Comparison of ENCODE assay signal across 34 mouse cellular contexts in genomic region chr9:34911838-34912237, GRCm38 (mm10).
DNase-seq lines count a peak whose midpoint lies in the region; ATAC-seq and TF ChIP-seq lines count a peak whose summit lies in the region.
"Had no signal": no experiment of that assay in that cellular context is flagged by ENCODE, and none has a peak within 500 bp of the region (broad histone marks: within the 10 kb centered on the region; RNA-seq: fewer than 3 reads in every experiment).

No protein-coding gene starts in this region.

- H3K4me3 ChIP-seq in layer of hippocampus, adult 2 months: no peak overlapping the region
- no peak overlapping the region for H3K4me3 ChIP-seq in neural tube, embryonic 13.5 days
- H3K4me3 ChIP-seq in forebrain, embryonic 14.5 days (ENCODE audit: low read depth, low read length): no peak overlapping the region
- H3K4me3 ChIP-seq: embryonic facial prominence, embryonic 10.5 days; embryonic facial prominence, embryonic 15.5 days; forebrain, embryonic 12.5 days; hindbrain, embryonic 12.5 days; midbrain, embryonic 13.5 days; neural tube, embryonic 15.5 days had no signal

- no peak for DNase-seq in layer of hippocampus, adult 2 months (ENCODE audit: low spot score in 2 of 2)
- no peak for DNase-seq in layer of hippocampus, postnatal 25 days (ENCODE audit: extremely low spot score in 1 of 2, low spot score in 1 of 2)
- DNase-seq in neural tube, embryonic 10.5 days (ENCODE audit: extremely low spot score, low spot score): no peak
- peak; percentile 30 to 42 for DNase-seq in right cerebral cortex, postnatal 10 days (ENCODE audit: low spot score in 2 of 2)
- DNase-seq in telencephalon, adult 2 months (ENCODE audit: low read depth, low spot score): peak; percentile 79
- no peak for DNase-seq in forebrain, embryonic 14.5 days (ENCODE audit: low spot score)
- DNase-seq: adrenal gland, adult 2 months; adrenal gland, postnatal 36 days; B cell, adult 2 months; cerebellum, adult 2 months; cerebellum, postnatal 25 days; gastrocnemius, postnatal 25 days; heart, adult 11 months; heart, postnatal 36 days; kidney, postnatal 14 days; layer of hippocampus, postnatal 36 days; liver; lung, adult 2 months; lung, postnatal 10 days; retina, postnatal 1 day; spleen, adult 18-20 months; thymus, adult 18-20 months; thymus, postnatal 25 days had no signal

- H3K36me3 ChIP-seq in neural tube, embryonic 13.5 days: no peaks in the 10 kb centered on the region
- no peaks in the 10 kb centered on the region for H3K36me3 ChIP-seq in forebrain, embryonic 14.5 days (ENCODE audit: control insufficient read depth, insufficient read depth, low read length)
- H3K36me3 ChIP-seq: embryonic facial prominence, embryonic 10.5 days; embryonic facial prominence, embryonic 15.5 days; forebrain, embryonic 12.5 days; hindbrain, embryonic 12.5 days; midbrain, embryonic 13.5 days; neural tube, embryonic 15.5 days had no signal

- TF ChIP-seq CTCF in layer of hippocampus, adult 2 months (conservative IDR thresholded peaks at IDR 0.05): no peak

- H3K27ac ChIP-seq in layer of hippocampus, adult 2 months: peak overlapping the region; percentile 33; the same call in 1 of the 2 replicates
- H3K27ac ChIP-seq in neural tube, embryonic 13.5 days (replicated peaks): peak overlapping the region; percentile 63
- no peak overlapping the region for H3K27ac ChIP-seq in forebrain, embryonic 14.5 days (ENCODE audit: low read depth, low read length)
- H3K27ac ChIP-seq: embryonic facial prominence, embryonic 10.5 days; embryonic facial prominence, embryonic 15.5 days; forebrain, embryonic 12.5 days; hindbrain, embryonic 12.5 days; liver, embryonic 14.5 days; macrophage; midbrain, embryonic 13.5 days had no signal

- H3K27me3 ChIP-seq in neural tube, embryonic 13.5 days: no peaks in the 10 kb centered on the region
- H3K27me3 ChIP-seq in forebrain, embryonic 14.5 days (replicated peaks; ENCODE audit: control insufficient read depth, insufficient read depth, low read length): no peaks in the 10 kb centered on the region
- H3K27me3 ChIP-seq: embryonic facial prominence, embryonic 15.5 days; forebrain, embryonic 12.5 days; hindbrain, embryonic 12.5 days; neural tube, embryonic 15.5 days had no signal

- H3K9me3 ChIP-seq in neural tube, embryonic 13.5 days: no peaks in the 10 kb centered on the region
- no peaks in the 10 kb centered on the region for H3K9me3 ChIP-seq in forebrain, embryonic 14.5 days (replicated peaks; ENCODE audit: control insufficient read depth, low read length)
- H3K9me3 ChIP-seq: embryonic facial prominence, embryonic 10.5 days; embryonic facial prominence, embryonic 15.5 days; forebrain, embryonic 12.5 days; hindbrain, embryonic 12.5 days; midbrain, embryonic 13.5 days; neural tube, embryonic 15.5 days had no signal

- peaks cover 43% of the 10 kb centered on the region for H3K4me1 ChIP-seq in neural tube, embryonic 13.5 days (replicated peaks)
- no peaks in the 10 kb centered on the region for H3K4me1 ChIP-seq in forebrain, embryonic 14.5 days (ENCODE audit: control insufficient read depth, insufficient read depth, low read length)
- H3K4me1 ChIP-seq: embryonic facial prominence, embryonic 10.5 days; embryonic facial prominence, embryonic 15.5 days; forebrain, embryonic 12.5 days had no signal

- no peak overlapping the region for H3K9ac ChIP-seq in neural tube, embryonic 13.5 days
- H3K9ac ChIP-seq in forebrain, embryonic 14.5 days (ENCODE audit: low read length): no peak overlapping the region
- H3K9ac ChIP-seq: embryonic facial prominence, embryonic 15.5 days; forebrain, embryonic 12.5 days; hindbrain, embryonic 12.5 days; liver, embryonic 14.5 days; midbrain, embryonic 13.5 days; neural tube, embryonic 15.5 days had no signal

- no peak for ATAC-seq in neural tube, embryonic 13.5 days (ENCODE audit: low read depth)
- no peak for ATAC-seq in forebrain, embryonic 14.5 days
- ATAC-seq: intestine, postnatal 0 days had no signal

- H3K4me2 ChIP-seq in neural tube, embryonic 13.5 days: no peak overlapping the region
- no peak overlapping the region for H3K4me2 ChIP-seq in forebrain, embryonic 14.5 days (ENCODE audit: low read length)
- H3K4me2 ChIP-seq: embryonic facial prominence, embryonic 15.5 days; forebrain, embryonic 12.5 days; heart, embryonic 11.5 days; hindbrain, embryonic 12.5 days; midbrain, embryonic 13.5 days; neural tube, embryonic 15.5 days had no signal

- 78% methylated on average over 7 of the region's 7 CpGs for WGBS in neural tube, embryonic 13.5 days
- WGBS in forebrain, embryonic 14.5 days: 79% methylated on average over 7 of the region's 7 CpGs

Comparison
In these comparisons a context has a peak if more than half of its experiments do, and no peak if none do; other contexts are left out.
1. DNase-seq: peak in right cerebral cortex, postnatal 10 days (2 of 2) and telencephalon, adult 2 months (single experiment); none in layer of hippocampus, adult 2 months (0 of 2), layer of hippocampus, postnatal 25 days (0 of 2), neural tube, embryonic 10.5 days (single experiment) and forebrain, embryonic 14.5 days (single experiment).